Mouse (Mus musculus) midbrain, embryonic 10.5 days (tissue): ENCODE measurements around the gene Otor. TPM values are rescaled to one million over a fixed set of nuclear protein-coding genes. Genes with fewer than 3 reads are reported as not detected.

ENCODE experiments used
- polyA plus RNA-seq: library from polyadenylated mRNA; unstranded; fragments of >200 nt; fragmentation: Nextera tagmentation; extraction: Ambion mirVana; gene quantifications from 2 replicates; pipeline ENCODE4 v1.2.1, GENCODE M21; 2016

Gene Otor
- polyA plus RNA-seq, 1 experiment from 2014 or later = 0.78 TPM

Other genes with a start within 250 kb of the Otor start
- 5.2 and 6.1 TPM in 2 replicates for gene Kif16b, start 176.9 kb upstream of the Otor start, polyA plus RNA-seq
- 99.1 and 105 TPM in 2 replicates for gene Snrpb2, start 15.4 kb upstream of the Otor start, polyA plus RNA-seq